Mouse (Mus musculus): ENCODE data around the gene Kdm8. TPM values are rescaled to one million over a fixed set of nuclear protein-coding genes. Genes with fewer than 3 reads are reported as not detected.

The Kdm8 gene
- polyA plus RNA-seq, 1 experiment from 2014 or later, result 5.9 TPM

GRCm38 (mm10) chr7:125486121-125486630 lies 41.7 kb downstream of the Kdm8 start:
- Histone ChIP-seq H3K36me3 (peaks cover 52% of the 10 kb centered on the region), H3K4me2 (no peak overlapping the region), H3K27me3 (replicated peaks) (no peaks in the 10 kb centered on the region), H3K27ac (ENCODE audit: poor library complexity, severe bottlenecking) (no peak overlapping the region), H3K4me1 (replicated peaks) (peaks cover 6% of the 10 kb centered on the region), H3K9me3 (replicated peaks) (no peaks in the 10 kb centered on the region), H3K9ac (no peak overlapping the region), H3K4me3 (no peak overlapping the region)
- WGBS, result 90% methylated on average over 16 of the region's 16 CpGs
- ATAC-seq (ENCODE audit: insufficient number of reproducible peaks, low FRiP score), result no peak

- ATAC-seq (ENCODE audit: insufficient number of reproducible peaks, low FRiP score), result no peak
- H3K27ac ChIP-seq (ENCODE audit: poor library complexity, severe bottlenecking), result no peak overlapping the region
- peaks cover 10% of the 10 kb centered on the region for H3K4me1 ChIP-seq (replicated peaks)
- H3K36me3 ChIP-seq, result peaks cover 44% of the 10 kb centered on the region
- no peaks in the 10 kb centered on the region for H3K9me3 ChIP-seq (replicated peaks)
- H3K4me3 ChIP-seq, result no peak overlapping the region
- H3K9ac ChIP-seq, result no peak overlapping the region
- WGBS, result 85% methylated on average over 10 of the region's 10 CpGs
- no peaks in the 10 kb centered on the region for H3K27me3 ChIP-seq (replicated peaks)
- H3K4me2 ChIP-seq, result no peak overlapping the region
These were observed 42.6 kb downstream of the Kdm8 start for GRCm38 (mm10) chr7:125487126-125487525.

GRCm38 (mm10) chr7:125488706-125489105 lies 44.2 kb downstream of the Kdm8 start:
- ATAC-seq (ENCODE audit: insufficient number of reproducible peaks, low FRiP score), result no peak
- Histone ChIP-seq H3K4me3 (no peak overlapping the region), H3K4me2 (no peak overlapping the region), H3K27me3 (replicated peaks) (no peaks in the 10 kb centered on the region), H3K27ac (ENCODE audit: poor library complexity, severe bottlenecking) (no peak overlapping the region), H3K36me3 (peaks cover 32% of the 10 kb centered on the region), H3K9ac (no peak overlapping the region), H3K9me3 (replicated peaks) (no peaks in the 10 kb centered on the region), H3K4me1 (replicated peaks) (peaks cover 16% of the 10 kb centered on the region)
- WGBS, result 87% methylated on average over 6 of the region's 6 CpGs

GRCm38 (mm10) chr7:125489636-125490035 lies 45.2 kb downstream of the Kdm8 start:
- Histone ChIP-seq H3K4me3 (no peak overlapping the region), H3K27ac (ENCODE audit: poor library complexity, severe bottlenecking) (no peak overlapping the region), H3K9me3 (replicated peaks) (no peaks in the 10 kb centered on the region), H3K27me3 (replicated peaks) (no peaks in the 10 kb centered on the region), H3K36me3 (peaks cover 23% of the 10 kb centered on the region), H3K4me2 (no peak overlapping the region), H3K4me1 (replicated peaks) (peaks cover 16% of the 10 kb centered on the region), H3K9ac (no peak overlapping the region)
- ATAC-seq (ENCODE audit: insufficient number of reproducible peaks, low FRiP score), result no peak
- WGBS, result 92% methylated on average over 2 of the region's 2 CpGs

- Histone ChIP-seq H3K4me1 (replicated peaks) (peaks cover 16% of the 10 kb centered on the region), H3K4me3 (peak within 1 kb of the TSS; percentile 76), H3K9ac (peak within 1 kb of the TSS; percentile 85), H3K36me3 (peaks cover 8% of the 10 kb centered on the region), H3K4me2 (peak within 1 kb of the TSS; percentile 81), H3K27me3 (replicated peaks) (no peaks in the 10 kb centered on the region), H3K27ac (ENCODE audit: poor library complexity, severe bottlenecking) (peak within 1 kb of the TSS; percentile 73), H3K9me3 (replicated peaks) (no peaks in the 10 kb centered on the region)
- ATAC-seq (ENCODE audit: insufficient number of reproducible peaks, low FRiP score), result peak; percentile 97
- WGBS, result under 1% methylated on average over 56 of the region's 56 CpGs
These were observed 46.7 kb downstream of the Kdm8 start, which contains the start of gene Nsmce1 for GRCm38 (mm10) chr7:125490947-125491735. Gene Nsmce1 (minus strand): TSS chr7:125491596.

GRCm38 (mm10) chr7:125491760-125492159 lies 47.3 kb downstream of the Kdm8 start:
- Histone ChIP-seq H3K4me2 (peak overlapping the region; percentile 81), H3K4me1 (replicated peaks) (peaks cover 16% of the 10 kb centered on the region), H3K9me3 (replicated peaks) (no peaks in the 10 kb centered on the region), H3K4me3 (peak overlapping the region; percentile 76), H3K36me3 (0 out of 2 replicates have a peak, but pooled peaks cover 2% of the 10 kb centered on the region), H3K27me3 (replicated peaks) (no peaks in the 10 kb centered on the region), H3K27ac (ENCODE audit: poor library complexity, severe bottlenecking) (peak overlapping the region; percentile 73), H3K9ac (peak overlapping the region; percentile 85)
- 29% methylated on average over 12 of the region's 12 CpGs for WGBS
- no peak for ATAC-seq (ENCODE audit: insufficient number of reproducible peaks, low FRiP score)

GRCm38 (mm10) chr7:125492551-125492950 lies 48.1 kb downstream of the Kdm8 start:
- no peak overlapping the region for H3K27ac ChIP-seq (ENCODE audit: poor library complexity, severe bottlenecking)
- H3K4me3 ChIP-seq, result no peak overlapping the region
- H3K9ac ChIP-seq, result no peak overlapping the region
- H3K4me2 ChIP-seq, result no peak overlapping the region
- H3K27me3 ChIP-seq (replicated peaks), result no peaks in the 10 kb centered on the region
- ATAC-seq (ENCODE audit: insufficient number of reproducible peaks, low FRiP score), result no peak
- H3K9me3 ChIP-seq (replicated peaks), result no peaks in the 10 kb centered on the region
- H3K36me3 ChIP-seq, result no peaks in the 10 kb centered on the region
- peaks cover 16% of the 10 kb centered on the region for H3K4me1 ChIP-seq (replicated peaks)
- 50% methylated on average over 6 of the region's 6 CpGs for WGBS

- no peak overlapping the region for H3K27ac ChIP-seq (ENCODE audit: poor library complexity, severe bottlenecking)
- ATAC-seq (ENCODE audit: insufficient number of reproducible peaks, low FRiP score), result no peak
- H3K9me3 ChIP-seq (replicated peaks), result no peaks in the 10 kb centered on the region
- H3K4me1 ChIP-seq (replicated peaks), result peaks cover 10% of the 10 kb centered on the region
- no peak overlapping the region for H3K4me3 ChIP-seq
- H3K4me2 ChIP-seq, result no peak overlapping the region
- H3K9ac ChIP-seq, result no peak overlapping the region
- no peaks in the 10 kb centered on the region for H3K27me3 ChIP-seq (replicated peaks)
- WGBS, result 66% methylated on average over 6 of the region's 6 CpGs
- H3K36me3 ChIP-seq, result no peaks in the 10 kb centered on the region
These were observed 51.5 kb downstream of the Kdm8 start for GRCm38 (mm10) chr7:125495864-125496440.

GRCm38 (mm10) chr7:125499927-125500868 lies 55.7 kb downstream of the Kdm8 start:
- no peak overlapping the region for H3K27ac ChIP-seq (ENCODE audit: poor library complexity, severe bottlenecking)
- H3K36me3 ChIP-seq, result no peaks in the 10 kb centered on the region
- 67% methylated on average over 13 of the region's 13 CpGs for WGBS
- H3K4me2 ChIP-seq, result no peak overlapping the region
- no peaks in the 10 kb centered on the region for H3K9me3 ChIP-seq (replicated peaks)
- peaks cover 7% of the 10 kb centered on the region; the same call in 1 of the 2 replicates for H3K4me1 ChIP-seq (replicated peaks)
- H3K9ac ChIP-seq, result no peak overlapping the region
- no peaks in the 10 kb centered on the region for H3K27me3 ChIP-seq (replicated peaks)
- H3K4me3 ChIP-seq, result no peak overlapping the region
- ATAC-seq (ENCODE audit: insufficient number of reproducible peaks, low FRiP score), result no peak

GRCm38 (mm10) chr7:125500879-125501278 lies 56.4 kb downstream of the Kdm8 start:
- H3K4me1 ChIP-seq (replicated peaks), result peaks cover 7% of the 10 kb centered on the region; the same call in 1 of the 2 replicates
- H3K27ac ChIP-seq (ENCODE audit: poor library complexity, severe bottlenecking), result no peak overlapping the region
- 86% methylated on average over 7 of the region's 7 CpGs for WGBS
- no peak overlapping the region for H3K4me3 ChIP-seq
- no peaks in the 10 kb centered on the region for H3K27me3 ChIP-seq (replicated peaks)
- no peaks in the 10 kb centered on the region for H3K36me3 ChIP-seq
- no peak for ATAC-seq (ENCODE audit: insufficient number of reproducible peaks, low FRiP score)
- H3K4me2 ChIP-seq, result no peak overlapping the region
- H3K9ac ChIP-seq, result no peak overlapping the region
- H3K9me3 ChIP-seq (replicated peaks), result no peaks in the 10 kb centered on the region
